Mouse (Mus musculus) embryonic facial prominence, embryonic 10.5 days (tissue): Measurements from ENCODE around the gene Fabp2. TPM values are rescaled to one million over a fixed set of nuclear protein-coding genes. Genes with fewer than 3 reads are reported as not detected.
A peak's percentile ranks its signal among the peaks of the same experiment; 100 is the strongest.
"Not testable (repeated sequence)": the region's sequence is repeated elsewhere in the genome, so short reads cannot be mapped to it uniquely, and the experiment has no call there.

Experiments
- DNase-seq: peaks from one replicate; pipeline ENCODE4 v3.0.0-alpha.2; 2017; ENCODE audit warnings: low spot score
- H3K27ac ChIP-seq: fragments of 300-500 bp; sonication (generic); replicated peaks from 2 replicates; pipeline ENCODE4 v1.5.1; 2016; ENCODE audit warnings: mild to moderate bottlenecking
- H3K27me3 ChIP-seq: fragments of 300-500 bp; sonication (generic); replicated peaks from 2 replicates; pipeline ENCODE4 v1.6.1; 2016; ENCODE audit warnings: low read depth, mild to moderate bottlenecking; ENCODE audit not compliant: poor library complexity, severe bottlenecking
- H3K36me3 ChIP-seq: fragments of 300-500 bp; sonication (generic); replicated peaks from 2 replicates; pipeline ENCODE4 v1.6.1; 2016; ENCODE audit warnings: mild to moderate bottlenecking, moderate library complexity
- H3K4me1 ChIP-seq: fragments of 300-500 bp; sonication (generic); 2 replicates; pipeline ENCODE4 v1.6.1; 2016
- H3K4me3 ChIP-seq: fragments of 300-500 bp; sonication (generic); 2 replicates; pipeline ENCODE4 v1.5.1; 2016; ENCODE audit warnings: mild to moderate bottlenecking, moderate library complexity
- H3K9me3 ChIP-seq: fragments of 300-500 bp; sonication (generic); 2 replicates; pipeline ENCODE4 v1.6.1; 2016; ENCODE audit warnings: mild to moderate bottlenecking
- whole genome bisulfite sequencing: fragments of 180-500 bp; shearing (Covaris S2); methylation state at CpG from one replicate; pipeline ENCODE4 v1.1.7; 2016; 5-methylcytosine and 5-hydroxymethylcytosine counted together
- polyA plus RNA-seq: library from polyadenylated mRNA; unstranded; fragments of >200 nt; fragmentation: Nextera tagmentation; extraction: Ambion mirVana; gene quantifications from 2 replicates; pipeline ENCODE4 v1.2.1, GENCODE M21; 2016

Gene Fabp2
- polyA plus RNA-seq, 1 experiment from 2014 or later: not detected

DNA sequence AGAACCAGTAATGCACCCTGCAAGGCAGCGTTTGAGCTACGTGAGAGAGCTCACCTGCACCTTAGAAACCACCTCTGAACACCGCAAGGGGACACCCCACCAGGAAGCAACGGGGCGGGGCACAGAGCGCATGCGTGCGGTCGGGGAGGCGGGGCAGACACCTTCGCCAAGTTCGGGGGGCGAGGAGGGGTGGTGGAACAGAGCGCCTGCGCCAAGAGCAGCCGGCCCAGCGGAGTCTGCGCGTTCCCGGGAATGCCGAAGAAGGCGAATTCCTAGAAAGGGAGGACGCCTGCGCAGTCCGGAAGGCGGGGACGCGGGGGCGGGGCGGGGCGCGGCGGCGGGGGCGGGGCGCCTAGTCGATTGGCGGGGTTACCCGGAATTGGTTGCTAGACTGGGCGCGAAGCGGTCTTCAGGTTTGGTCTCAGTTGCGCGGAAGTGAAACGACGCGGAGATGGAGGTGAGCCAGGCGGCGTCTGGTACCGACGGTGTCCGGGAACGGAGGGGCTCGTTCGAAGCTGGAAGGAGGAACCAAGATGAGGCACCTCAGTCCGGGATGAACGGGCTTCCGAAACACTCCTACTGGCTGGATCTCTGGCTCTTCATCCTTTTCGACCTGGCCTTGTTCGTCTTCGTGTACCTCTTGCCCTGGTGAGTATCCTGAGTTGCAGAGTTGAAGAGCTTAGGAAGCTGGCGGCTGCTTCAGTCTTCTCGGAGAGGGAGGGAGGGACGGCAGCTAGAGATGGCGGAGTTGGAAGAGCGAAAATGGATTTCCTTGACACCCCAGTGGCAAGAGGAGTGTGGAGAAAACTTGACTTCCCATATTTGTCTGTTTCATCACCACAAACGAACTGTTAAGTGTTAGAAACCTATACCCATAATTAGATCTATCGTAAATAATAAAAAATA, 29.4 kb downstream of the Fabp2 start, which contains the start of gene 1810037I17Rik:
Gene 1810037I17Rik (plus strand): TSS at position 195 of the 906 bp plus-strand sequence.
- H3K4me1 ChIP-seq: peaks cover 26% of the 10 kb centered on the region
- peak within 1 kb of the TSS; percentile 64 for H3K4me3 ChIP-seq
- under 1% methylated on average over 68 of the region's 68 CpGs for WGBS
- H3K36me3 ChIP-seq: peaks cover 17% of the 10 kb centered on the region
- no peaks in the 10 kb centered on the region for H3K9me3 ChIP-seq
- H3K27ac ChIP-seq: peak within 1 kb of the TSS; percentile 85
- peak; percentile 99 for DNase-seq
- no peaks in the 10 kb centered on the region for H3K27me3 ChIP-seq

DNA sequence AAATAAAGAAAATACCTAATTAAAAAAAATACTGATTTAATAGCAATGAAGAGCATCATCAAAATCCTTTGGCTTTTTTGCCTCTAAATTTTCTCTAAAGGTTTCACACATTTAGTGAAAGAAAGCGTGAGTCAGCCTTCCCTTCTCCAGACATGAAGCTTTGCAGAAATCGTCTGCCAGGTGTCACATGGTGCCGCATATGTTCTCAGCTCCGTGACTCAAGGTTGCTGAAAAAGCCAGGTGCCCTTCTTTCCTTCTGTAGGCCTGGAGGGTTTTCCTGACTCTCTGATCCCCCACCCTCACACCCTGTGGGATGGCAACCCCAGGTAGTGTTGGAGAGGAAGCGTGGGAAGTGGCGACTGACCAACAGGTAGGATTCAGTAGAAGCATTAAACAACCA, 34.9 kb downstream of the Fabp2 start:
- no peaks in the 10 kb centered on the region for H3K27me3 ChIP-seq
- no peak overlapping the region for H3K27ac ChIP-seq
- no peak for DNase-seq
- no peak overlapping the region for H3K4me3 ChIP-seq
- peaks cover 14% of the 10 kb centered on the region; the same call in 1 of the 2 replicates for H3K4me1 ChIP-seq
- WGBS: 92% methylated on average over 6 of the region's 6 CpGs
- no peaks in the 10 kb centered on the region for H3K9me3 ChIP-seq
- peaks cover 28% of the 10 kb centered on the region for H3K36me3 ChIP-seq

DNA sequence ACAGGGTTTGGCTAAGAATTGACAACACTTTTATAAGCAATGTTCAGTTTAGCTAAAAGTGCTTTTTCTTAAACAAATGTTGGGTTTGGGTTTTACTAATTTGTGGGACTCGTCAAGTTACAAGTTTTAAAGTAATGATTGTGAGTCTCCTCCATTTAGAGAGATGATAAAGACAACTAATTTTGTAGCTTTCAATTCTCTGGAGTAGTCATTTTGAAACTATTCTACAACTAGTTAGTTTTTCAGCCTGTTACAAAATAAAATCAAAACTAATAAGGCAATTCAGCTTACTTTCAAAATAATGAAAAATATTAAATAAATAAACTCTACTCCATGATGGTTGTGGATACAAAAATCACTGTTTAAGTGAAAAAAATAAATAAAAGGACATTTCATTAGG, 37.6 kb downstream of the Fabp2 start:
- H3K9me3 ChIP-seq: no peaks in the 10 kb centered on the region
- 91% methylated on average over 1 of the region's 1 CpGs for WGBS

DNA sequence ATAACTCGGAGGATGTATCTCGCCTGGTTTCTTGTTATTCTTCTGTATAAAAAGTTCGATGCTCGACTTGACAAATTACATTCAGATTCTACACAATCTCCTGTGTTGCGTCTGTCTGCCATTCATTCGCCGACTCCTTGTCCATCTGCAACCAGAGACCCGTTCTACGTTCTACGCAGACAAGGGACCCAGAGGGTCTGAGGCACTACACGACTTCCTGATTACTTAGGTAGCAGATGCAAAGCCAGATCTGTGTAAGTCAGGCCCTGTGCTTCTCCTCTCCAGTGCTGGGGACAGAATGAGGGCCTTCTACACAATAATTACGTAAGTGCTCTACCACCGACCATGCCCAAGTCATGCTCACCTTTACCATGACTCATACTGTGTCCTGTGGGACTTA, 42.3 kb downstream of the Fabp2 start:
- not testable (repeated sequence) for H3K9me3 ChIP-seq, H3K4me3 ChIP-seq, H3K4me1 ChIP-seq, H3K27me3 ChIP-seq, H3K27ac ChIP-seq, DNase-seq
- H3K36me3 ChIP-seq: peaks cover 11% of the 10 kb centered on the region
- WGBS: 81% methylated on average over 13 of the region's 13 CpGs

More for the DNA sequence above, 37.6 kb downstream of the Fabp2 start:
- Histone ChIP-seq H3K36me3 (peaks cover 16% of the 10 kb centered on the region), H3K27me3 (no peaks in the 10 kb centered on the region), H3K4me3 (no peak overlapping the region), H3K27ac (no peak overlapping the region), H3K4me1 (no peaks in the 10 kb centered on the region)
- DNase-seq: no peak

DNA sequence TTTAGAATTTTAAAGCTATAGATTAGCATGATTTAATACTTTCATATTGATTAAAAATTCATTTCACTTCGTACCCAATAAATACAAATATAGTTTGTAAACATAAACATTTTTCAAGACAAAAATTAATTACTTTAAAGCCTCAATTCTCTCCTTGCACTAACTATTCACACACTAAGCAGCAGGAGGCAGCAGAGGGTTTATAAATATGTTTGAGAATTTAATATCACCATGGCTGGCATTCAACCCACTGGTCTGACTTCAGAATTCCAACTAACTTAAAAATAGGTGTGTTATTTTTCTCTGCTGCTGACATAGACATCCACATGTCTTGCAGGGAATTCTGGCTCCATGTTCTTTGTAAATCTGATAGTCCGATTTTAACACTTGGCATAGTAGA, 44.3 kb downstream of the Fabp2 start:
- peak; percentile 30 for DNase-seq
- 77% methylated on average over 2 of the region's 2 CpGs for WGBS
- Histone ChIP-seq H3K27me3 (no peaks in the 10 kb centered on the region), H3K4me1 (no peaks in the 10 kb centered on the region), H3K4me3 (no peak overlapping the region), H3K36me3 (peaks cover 5% of the 10 kb centered on the region), H3K27ac (no peak overlapping the region), H3K9me3 (no peaks in the 10 kb centered on the region)

DNA sequence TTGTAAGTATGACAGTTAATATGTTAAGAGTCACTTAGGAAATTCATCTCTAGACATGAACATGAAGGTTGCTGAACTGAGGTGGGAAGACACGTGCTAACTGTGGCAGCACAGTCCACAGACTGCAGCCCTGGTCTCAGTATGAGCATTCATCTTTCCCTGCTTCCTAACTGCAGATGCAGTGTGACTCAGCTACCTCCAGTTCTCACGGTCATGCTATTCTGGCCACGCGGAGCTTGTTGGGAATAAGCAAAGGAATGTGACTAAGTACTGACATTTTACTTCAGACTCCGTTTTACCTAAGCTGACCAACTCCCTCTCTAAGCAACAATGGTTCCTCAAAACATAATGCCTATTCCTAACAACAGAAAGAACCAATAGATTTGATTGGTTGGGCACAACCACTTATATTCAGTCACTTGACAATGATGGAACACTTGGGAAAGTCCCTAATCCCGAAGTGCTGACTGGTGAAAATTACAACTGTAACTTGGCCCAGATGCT, 48.6 kb downstream of the Fabp2 start:
- WGBS: 90% methylated on average over 6 of the region's 6 CpGs
- no peaks in the 10 kb centered on the region for H3K4me1 ChIP-seq

More for the DNA sequence above, 48.6 kb downstream of the Fabp2 start:
- 0 out of 2 replicates have a peak, but pooled peaks cover 7% of the 10 kb centered on the region for H3K36me3 ChIP-seq
- no peak overlapping the region for H3K27ac ChIP-seq
- no peak overlapping the region for H3K4me3 ChIP-seq
- no peak for DNase-seq
- no peaks in the 10 kb centered on the region for H3K9me3 ChIP-seq
- no peaks in the 10 kb centered on the region for H3K27me3 ChIP-seq

Other genes starting within 250 kb of the Fabp2 start
- gene Pde5a, start 166.1 kb upstream of the Fabp2 start, polyA plus RNA-seq: 3.2 and 3.8 TPM in 2 replicates
- gene Gm10959, start 24.3 kb downstream of the Fabp2 start, polyA plus RNA-seq: not detected in 2 replicates
- 73.8 and 78.3 TPM in 2 replicates for gene 1810037I17Rik, start 29.1 kb downstream of the Fabp2 start, polyA plus RNA-seq
- 5.9 and 7.5 TPM in 2 replicates for gene Usp53, start 89.4 kb downstream of the Fabp2 start, polyA plus RNA-seq
- gene Myoz2, start 139.9 kb downstream of the Fabp2 start, polyA plus RNA-seq: not detected in 2 replicates